Mouse (Mus musculus): ENCODE measurements at regions not wholly inside any gene's neighbourhood (a gene's known extent, or its start where the extent isn't known, plus 50 kb on each side); places are given as distances from the start of the nearest gene placed in this dataset.

DNA sequence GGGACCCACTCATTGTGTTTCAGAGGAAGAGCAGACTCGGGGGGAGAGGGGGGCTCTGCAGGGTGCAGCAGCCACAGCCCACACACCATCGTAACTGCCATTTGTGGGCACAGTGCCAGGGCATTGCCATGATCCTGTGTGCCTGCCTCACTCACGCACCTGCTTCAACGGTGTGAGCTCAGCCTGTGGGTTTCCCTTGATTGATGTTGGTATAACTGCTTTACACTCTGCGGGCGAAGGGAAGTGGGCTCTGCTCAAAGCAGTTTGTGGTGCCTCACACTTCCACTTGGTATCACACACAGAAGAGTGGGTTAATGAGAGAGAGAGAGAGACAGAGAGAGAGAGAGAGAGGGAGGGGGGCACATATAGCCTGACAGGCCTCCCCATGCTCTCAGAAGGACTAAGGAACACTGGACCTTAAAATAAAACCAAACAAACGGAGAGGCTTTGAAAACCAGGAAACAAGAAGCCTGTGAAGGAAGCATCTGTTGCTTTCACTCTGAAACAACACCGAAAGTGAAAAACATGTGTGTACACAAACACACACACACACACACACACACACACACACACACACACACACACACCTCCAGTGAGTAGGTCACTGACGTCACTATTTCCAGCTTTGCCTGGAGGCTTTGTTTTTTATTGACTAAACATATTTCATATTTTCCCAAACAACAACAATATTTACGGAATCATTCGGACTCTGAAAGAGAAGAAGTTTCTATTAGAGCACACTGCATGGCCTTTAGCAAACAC, 255.4 kb downstream of the Gm11361 start:
- TF ChIP-seq CTCF (IDR thresholded peaks at IDR 0.05; ENCODE audit: low read depth) (no peak), EP300 (IDR thresholded peaks at IDR 0.05; ENCODE audit: low read depth) (no peak)
